10 mouse cellular contexts compared by ENCODE assay signal in genomic region chr11:4661324-4661723, GRCm38 (mm10). TPM values are rescaled to one million over a fixed set of nuclear protein-coding genes. Genes with fewer than 3 reads are reported as not detected.
DNase-seq lines count a peak whose midpoint lies in the region; ATAC-seq and TF ChIP-seq lines count a peak whose summit lies in the region.
"Had no signal": no experiment of that assay in that cellular context is flagged by ENCODE, and none has a peak within 500 bp of the region (broad histone marks: within the 10 kb centered on the region; RNA-seq: fewer than 3 reads in every experiment).

No protein-coding gene starts in this region.

- H3K36me3 ChIP-seq in erythroblast, embryonic 14.5 days (ENCODE audit: control insufficient read depth) = peaks cover 73% of the 10 kb centered on the region
- H3K36me3 ChIP-seq in megakaryocyte, embryonic 14.5 days (replicated peaks; ENCODE audit: low read length) = peaks cover 53% of the 10 kb centered on the region
- no peaks in the 10 kb centered on the region for H3K36me3 ChIP-seq in hindbrain, embryonic 11.5 days (ENCODE audit: control insufficient read depth, insufficient read depth, low read length)

- peak overlapping the region; percentile 42 for H3K27ac ChIP-seq in left cerebral cortex, adult 2 months
- H3K27ac ChIP-seq in hindbrain, embryonic 11.5 days (ENCODE audit: low read depth, low read length) = no peak overlapping the region
- H3K27ac ChIP-seq: lung, embryonic 15.5 days had no signal

- TF ChIP-seq CTCF in left cerebral cortex, adult 2 months (IDR thresholded peaks at IDR 0.05) = no peak

- no peak overlapping the region for H3K9ac ChIP-seq in hindbrain, embryonic 11.5 days (ENCODE audit: low read depth, low read length)
- H3K9ac ChIP-seq: lung, embryonic 15.5 days had no signal

- H3K4me1 ChIP-seq in erythroblast, embryonic 14.5 days (ENCODE audit: control insufficient read depth) = peaks cover 49% of the 10 kb centered on the region
- peaks cover 57% of the 10 kb centered on the region for H3K4me1 ChIP-seq in megakaryocyte, embryonic 14.5 days
- no peaks in the 10 kb centered on the region for H3K4me1 ChIP-seq in hindbrain, embryonic 11.5 days (replicated peaks; ENCODE audit: control insufficient read depth, insufficient read depth, low read length)
- H3K4me1 ChIP-seq: lung, embryonic 15.5 days had no signal

- DNase-seq in adrenal gland, adult (ENCODE audit: inconsistent age in 2 of 2, low spot score in 1 of 2) = peak; percentile 62 to 77
- DNase-seq in adrenal gland, adult 18-20 months (ENCODE audit: low spot score in 2 of 2) = no peak
- DNase-seq in left cerebral cortex, adult 2 months (ENCODE audit: extremely low spot score in 1 of 2, low spot score in 2 of 2) = no peak
- no peak for DNase-seq in left cerebral cortex, postnatal 4 days
- no peak for DNase-seq in thymus, postnatal 36 days
- DNase-seq in hindbrain, embryonic 11.5 days (ENCODE audit: low spot score) = no peak

- H3K9me3 ChIP-seq in erythroblast, embryonic 14.5 days (ENCODE audit: control insufficient read depth, low read length) = no peaks in the 10 kb centered on the region
- no peaks in the 10 kb centered on the region for H3K9me3 ChIP-seq in megakaryocyte, embryonic 14.5 days
- no peaks in the 10 kb centered on the region for H3K9me3 ChIP-seq in hindbrain, embryonic 11.5 days (ENCODE audit: control insufficient read depth, low read length)
- H3K9me3 ChIP-seq: lung, embryonic 15.5 days had no signal

- 94% methylated on average over 4 of the region's 4 CpGs for WGBS in hindbrain, embryonic 11.5 days

- ATAC-seq in hindbrain, embryonic 11.5 days (ENCODE audit: low FRiP score) = no peak

- no peak overlapping the region for H3K4me3 ChIP-seq in left cerebral cortex, adult 2 months
- H3K4me3 ChIP-seq in erythroblast, embryonic 14.5 days (replicated peaks) = peak overlapping the region; percentile 37
- peak overlapping the region; percentile 86 for H3K4me3 ChIP-seq in megakaryocyte, embryonic 14.5 days (replicated peaks)
- no peak overlapping the region for H3K4me3 ChIP-seq in hindbrain, embryonic 11.5 days (ENCODE audit: low read depth, low read length)
- H3K4me3 ChIP-seq: lung, embryonic 15.5 days had no signal

- H3K27me3 ChIP-seq in erythroblast, embryonic 14.5 days (ENCODE audit: control insufficient read depth) = no peaks in the 10 kb centered on the region
- H3K27me3 ChIP-seq in megakaryocyte, embryonic 14.5 days (replicated peaks) = no peaks in the 10 kb centered on the region
- H3K27me3 ChIP-seq in hindbrain, embryonic 11.5 days (ENCODE audit: control insufficient read depth, insufficient read depth, low read length) = no peaks in the 10 kb centered on the region
- H3K27me3 ChIP-seq: lung, embryonic 15.5 days had no signal

- no peak overlapping the region for H3K4me2 ChIP-seq in hindbrain, embryonic 11.5 days (replicated peaks; ENCODE audit: low read depth, low read length)
- H3K4me2 ChIP-seq: lung, embryonic 15.5 days had no signal

- intact Hi-C loops in left cerebral cortex, adult 2 months (cut with DNase I) = no loop called here
- intact Hi-C loops in left cerebral cortex, postnatal 4 days (cut with DNase I) = no loop called here

RNA-seq across cellular contexts. Expression of gene Ascc2, which starts 23.8 kb away (rescaled TPM):
- 10 to 100 TPM; 34.7 to 52.2 TPM for total RNA-seq in adrenal gland, adult 18-20 months (2021)
- total RNA-seq in left cerebral cortex, adult 2 months (2021) = 10 to 100 TPM; 18.7 to 21.3 TPM
- total RNA-seq in left cerebral cortex, postnatal 4 days (2021) = 10 to 100 TPM; 27.3 to 28.3 TPM
- 4.5 and 5.3 TPM in 2 replicates for polyA plus RNA-seq in erythroblast, embryonic 14.5 days (2012)
- polyA plus RNA-seq in megakaryocyte, embryonic 14.5 days (2012; ENCODE audit: insufficient read depth, low replicate concordance) = 30.5 and 53.9 TPM in 2 replicates
- polyA plus RNA-seq in hindbrain, embryonic 11.5 days (2014; fragmentation: Nextera tagmentation; extraction: Ambion mirVana) = 31.5 and 33.2 TPM in 2 replicates

RNA-seq across cellular contexts. Expression of gene Gm11032, which starts 41.5 kb away (rescaled TPM):
- total RNA-seq in adrenal gland, adult 18-20 months (2021) = not detected
- not detected for total RNA-seq in left cerebral cortex, adult 2 months (2021)
- not detected for total RNA-seq in left cerebral cortex, postnatal 4 days (2021)
- not detected in 2 replicates for polyA plus RNA-seq in erythroblast, embryonic 14.5 days (2012)
- not detected in 2 replicates for polyA plus RNA-seq in megakaryocyte, embryonic 14.5 days (2012; ENCODE audit: insufficient read depth, low replicate concordance)
- not detected in 2 replicates for polyA plus RNA-seq in hindbrain, embryonic 11.5 days (2014; fragmentation: Nextera tagmentation; extraction: Ambion mirVana)
- polyA plus RNA-seq: heart, postnatal 0 days; lung, embryonic 15.5 days had no signal

RNA-seq across cellular contexts. Expression of gene Uqcr10, which starts 42.8 kb away (rescaled TPM):
- 1,000 to 10,000 TPM in 1 of 2 experiments, 100 to 1,000 TPM in 1; 866 to 1,117 TPM for total RNA-seq in adrenal gland, adult 18-20 months (2021)
- 100 to 1,000 TPM; 362 to 374 TPM for total RNA-seq in left cerebral cortex, adult 2 months (2021)
- total RNA-seq in left cerebral cortex, postnatal 4 days (2021) = 100 to 1,000 TPM; 253 to 282 TPM
- polyA plus RNA-seq in erythroblast, embryonic 14.5 days (2012) = 7.9 and 8.8 TPM in 2 replicates
- 26.4 and 27.4 TPM in 2 replicates for polyA plus RNA-seq in megakaryocyte, embryonic 14.5 days (2012; ENCODE audit: insufficient read depth, low replicate concordance)
- 533 and 550 TPM in 2 replicates for polyA plus RNA-seq in hindbrain, embryonic 11.5 days (2014; fragmentation: Nextera tagmentation; extraction: Ambion mirVana)

RNA-seq across cellular contexts. Expression of gene Zmat5, which starts 43.2 kb away (rescaled TPM):
- total RNA-seq in adrenal gland, adult 18-20 months (2021) = 10 to 100 TPM; 44.7 to 46.3 TPM
- 10 to 100 TPM; 31.1 to 33.9 TPM for total RNA-seq in left cerebral cortex, adult 2 months (2021)
- 10 to 100 TPM; 24.9 to 31.3 TPM for total RNA-seq in left cerebral cortex, postnatal 4 days (2021)
- 5.8 and 7.4 TPM in 2 replicates for polyA plus RNA-seq in erythroblast, embryonic 14.5 days (2012)
- polyA plus RNA-seq in megakaryocyte, embryonic 14.5 days (2012; ENCODE audit: insufficient read depth, low replicate concordance) = 75.1 and 119 TPM in 2 replicates
- 80.8 and 82.6 TPM in 2 replicates for polyA plus RNA-seq in hindbrain, embryonic 11.5 days (2014; fragmentation: Nextera tagmentation; extraction: Ambion mirVana)

Comparison
In these comparisons a context has a peak if more than half of its experiments do, and no peak if none do; other contexts are left out.
1. DNase-seq: peak in adrenal gland, adult (2 of 2); none in adrenal gland, adult 18-20 months (0 of 2), left cerebral cortex, adult 2 months (0 of 2), left cerebral cortex, postnatal 4 days (single experiment), thymus, postnatal 36 days (0 of 2) and hindbrain, embryonic 11.5 days (single experiment).
2. H3K4me3 ChIP-seq: peak in erythroblast, embryonic 14.5 days (single experiment) and megakaryocyte, embryonic 14.5 days (single experiment); none in left cerebral cortex, adult 2 months (single experiment) and hindbrain, embryonic 11.5 days (single experiment).